Mouse (Mus musculus): ENCODE results near the gene 9230102O04Rik. TPM values are rescaled to one million over a fixed set of nuclear protein-coding genes. Genes with fewer than 3 reads are reported as not detected.

Gene 9230102O04Rik
- total RNA-seq, 2 experiments from 2014 or later: not detected

DNA sequence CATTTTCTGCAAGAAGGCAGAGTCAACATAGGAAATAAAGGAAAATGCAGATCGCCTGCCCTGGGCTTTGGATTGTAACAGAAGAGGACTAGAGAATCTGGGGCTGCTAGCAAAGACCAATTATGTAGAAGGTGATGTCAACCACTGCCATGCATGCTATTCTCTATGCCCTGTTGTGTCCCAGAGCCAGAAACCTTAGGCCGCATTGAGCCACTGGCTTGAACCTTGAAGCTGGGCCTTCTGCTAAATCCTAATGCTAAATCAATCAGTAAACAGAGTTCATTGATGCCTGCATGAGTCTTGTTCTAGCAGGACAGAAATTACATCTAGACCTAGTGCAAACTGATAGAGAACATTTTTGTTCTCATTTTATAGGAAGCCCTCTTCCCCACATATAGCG, 3.3 kb downstream of the 9230102O04Rik start:
- DNase-seq (ENCODE audit: low spot score in 2 of 2): no peak

DNA sequence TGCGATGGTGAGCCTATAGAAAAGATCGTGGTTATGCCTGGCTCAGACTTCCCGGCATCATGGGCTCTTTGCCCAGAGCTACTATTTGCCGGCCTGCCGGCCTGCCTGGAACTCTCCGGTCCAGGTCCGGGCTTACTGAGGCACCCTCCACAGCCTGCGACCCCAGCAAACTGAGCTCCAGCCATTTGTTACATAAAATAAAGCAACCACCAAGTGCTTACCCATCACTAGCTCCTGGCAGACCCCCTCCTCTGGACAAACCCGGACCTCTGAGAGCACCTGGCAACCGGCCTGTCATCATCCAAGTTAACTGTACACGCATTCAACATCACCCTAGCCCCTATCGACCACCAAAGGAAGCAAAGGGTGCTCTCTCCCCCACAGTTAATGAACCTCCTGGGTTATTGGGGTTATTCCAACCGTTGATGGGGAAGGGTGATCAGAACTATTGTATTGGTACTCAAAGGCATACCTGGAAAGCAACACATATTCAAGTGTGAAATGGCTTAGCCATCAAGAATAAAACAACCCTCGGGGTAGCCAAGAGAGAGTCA, 4.0 kb downstream of the 9230102O04Rik start:
- no peak for DNase-seq (ENCODE audit: low spot score in 2 of 2)

DNA sequence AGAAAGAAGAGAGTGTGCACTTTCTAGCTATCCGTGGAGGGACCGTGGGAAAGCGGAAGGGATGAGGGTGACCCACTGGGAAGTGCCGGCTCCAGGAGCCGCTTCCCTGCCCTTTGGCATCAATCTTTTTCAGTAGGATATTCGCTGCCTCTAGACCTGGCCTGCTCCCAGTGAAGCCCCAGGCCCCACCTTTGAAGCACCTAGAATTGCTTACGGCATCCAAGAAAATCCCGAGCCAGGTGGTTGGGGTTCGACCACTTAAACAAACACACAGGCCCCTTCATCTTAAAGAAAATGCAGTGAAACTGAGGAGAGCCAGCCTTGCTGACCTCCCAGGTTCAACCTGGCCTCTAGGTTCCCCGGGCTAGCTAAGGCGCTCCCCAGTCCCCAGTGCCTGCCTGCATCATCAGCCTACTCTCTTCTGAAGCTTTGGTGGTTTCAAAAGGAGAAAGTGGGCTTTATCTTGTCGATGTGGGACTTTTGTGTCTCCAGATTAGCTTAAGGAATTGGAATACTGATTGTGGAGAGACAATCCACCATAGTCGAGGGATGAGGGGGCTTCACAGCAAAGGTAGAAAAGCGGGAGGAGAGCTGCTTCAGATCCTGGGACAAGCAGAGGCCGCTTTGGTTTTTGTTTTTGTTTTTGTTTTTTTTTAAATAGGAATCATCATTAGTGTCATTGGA, 4.7 kb downstream of the 9230102O04Rik start:
- no peak for DNase-seq (ENCODE audit: low spot score in 2 of 2)

DNA sequence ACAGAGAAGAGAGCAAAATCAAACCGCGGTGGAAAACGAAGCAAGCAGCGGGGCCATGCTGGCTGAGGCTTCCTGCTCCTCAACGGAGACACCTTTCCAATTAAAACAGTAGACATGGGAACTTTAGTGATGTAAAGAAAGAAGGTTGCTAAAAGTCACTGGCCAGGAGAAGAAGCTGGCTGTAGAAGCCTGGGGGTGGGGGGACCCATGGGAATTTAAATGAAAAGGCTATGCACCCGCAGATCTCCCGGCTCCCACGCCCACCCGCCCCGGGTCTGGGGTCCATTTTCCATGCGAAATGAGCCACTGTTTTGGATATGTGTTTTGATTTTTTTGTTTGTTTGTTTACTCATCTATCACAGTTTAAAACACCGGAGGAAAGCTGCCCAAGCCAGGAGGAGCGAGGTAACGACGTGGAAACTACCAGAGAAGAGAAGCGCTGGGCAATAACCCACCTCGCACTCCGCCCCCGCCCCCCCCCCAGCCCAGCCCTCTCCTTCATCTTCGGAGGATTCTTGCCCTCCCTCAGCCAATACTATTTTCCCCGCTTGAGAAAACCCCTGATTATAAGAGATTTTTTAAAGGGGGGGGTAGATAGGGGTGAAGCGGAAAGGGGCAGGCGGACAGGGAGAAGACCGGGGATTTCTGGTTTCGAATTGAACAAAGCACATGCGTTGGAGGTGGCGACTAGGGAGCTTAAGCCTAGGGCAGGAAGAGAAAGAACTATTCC, 5.4 kb downstream of the 9230102O04Rik start:
- DNase-seq (ENCODE audit: low spot score in 2 of 2): no peak

DNA sequence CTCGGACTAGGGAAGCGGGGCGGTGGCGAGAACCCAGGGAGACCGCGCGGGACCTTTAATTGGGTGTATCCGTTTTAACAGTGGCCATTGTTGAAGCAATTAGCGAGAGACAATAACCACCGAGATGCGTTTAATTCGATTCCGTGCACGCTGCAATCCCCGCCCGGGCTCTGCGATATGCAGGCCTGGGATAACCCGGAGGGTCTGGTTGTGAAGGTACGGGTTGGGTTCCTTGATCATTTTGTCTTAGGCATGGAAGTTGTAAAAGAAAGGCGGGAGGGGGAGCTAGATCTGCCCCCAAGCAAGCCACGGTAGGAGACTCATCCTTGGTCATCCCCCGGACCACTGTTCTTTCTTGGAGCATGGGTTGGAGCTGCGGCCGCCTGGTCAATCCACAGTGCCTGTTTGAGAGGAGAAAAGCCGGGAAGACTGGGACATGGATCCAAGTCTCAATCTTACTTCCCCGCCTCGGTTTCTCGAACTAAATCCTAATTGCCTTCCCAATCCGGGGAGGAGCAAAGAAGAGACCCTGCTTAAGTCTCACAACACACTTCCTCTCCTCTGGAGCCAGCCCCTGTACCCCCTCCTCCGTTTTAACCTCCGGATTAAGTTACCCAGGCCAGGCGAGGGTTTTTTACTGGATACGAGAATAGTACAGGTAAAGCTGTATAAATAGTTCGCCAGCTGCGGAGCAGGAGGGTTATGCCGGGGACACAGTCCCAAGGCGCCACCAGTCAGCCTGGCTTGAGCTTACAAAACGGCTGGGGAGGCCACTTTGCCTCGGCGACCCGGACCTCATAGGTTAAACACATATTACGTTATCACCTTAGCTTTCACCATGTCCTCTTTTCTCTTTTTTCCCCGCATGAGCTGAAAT, 6.2 kb downstream of the 9230102O04Rik start:
- no peak for DNase-seq (ENCODE audit: low spot score in 2 of 2)

DNA sequence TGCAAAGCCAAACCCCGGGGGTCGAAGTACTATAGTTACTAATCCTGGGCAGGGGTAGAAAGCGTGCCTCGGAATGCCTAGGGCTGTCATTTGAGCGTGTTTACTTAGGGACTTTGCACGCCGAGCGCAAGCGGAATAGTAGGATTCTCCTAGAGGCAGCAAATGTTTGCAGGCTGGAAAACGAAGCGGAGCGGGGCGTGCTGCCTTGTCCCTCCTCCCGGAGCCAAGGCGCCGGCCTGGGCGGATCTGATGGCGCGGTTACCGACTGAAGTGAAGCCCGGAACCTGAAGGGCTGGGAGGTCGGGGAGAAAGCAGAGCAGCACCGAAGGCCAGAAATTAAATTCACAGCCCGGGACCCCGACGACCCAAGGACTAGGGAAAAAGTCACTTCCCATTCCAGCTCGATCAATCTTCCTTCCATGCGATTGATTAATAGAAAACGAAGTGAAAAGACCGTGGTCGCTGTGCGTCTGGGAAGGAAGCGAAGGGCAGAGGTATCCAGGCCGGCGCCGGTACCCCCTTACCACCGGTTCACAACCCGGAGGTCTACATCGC, 6.9 kb downstream of the 9230102O04Rik start:
- no peak for DNase-seq (ENCODE audit: low spot score in 2 of 2)

DNA sequence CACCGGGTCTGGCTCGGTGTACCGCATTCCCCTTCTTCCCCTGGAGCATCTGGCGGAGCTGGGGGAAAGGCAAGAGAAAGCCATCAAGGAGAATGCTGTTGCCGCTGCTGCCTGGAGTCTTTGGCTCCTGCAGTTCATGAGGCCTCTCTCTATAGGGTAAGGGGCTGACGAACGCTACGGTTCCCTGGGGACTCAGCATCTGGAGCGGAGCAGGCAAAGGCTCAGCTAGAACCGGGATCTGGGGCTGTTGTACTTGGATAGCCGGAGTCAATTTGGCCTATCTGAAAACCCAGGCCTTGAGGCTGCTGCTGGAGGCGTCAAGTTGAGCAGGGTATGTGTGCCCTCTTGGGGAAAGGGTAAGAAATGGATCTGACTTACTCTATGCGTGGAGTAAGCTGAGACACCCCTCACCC, 7.7 kb downstream of the 9230102O04Rik start:
- no peak for DNase-seq (ENCODE audit: low spot score in 2 of 2)

DNA sequence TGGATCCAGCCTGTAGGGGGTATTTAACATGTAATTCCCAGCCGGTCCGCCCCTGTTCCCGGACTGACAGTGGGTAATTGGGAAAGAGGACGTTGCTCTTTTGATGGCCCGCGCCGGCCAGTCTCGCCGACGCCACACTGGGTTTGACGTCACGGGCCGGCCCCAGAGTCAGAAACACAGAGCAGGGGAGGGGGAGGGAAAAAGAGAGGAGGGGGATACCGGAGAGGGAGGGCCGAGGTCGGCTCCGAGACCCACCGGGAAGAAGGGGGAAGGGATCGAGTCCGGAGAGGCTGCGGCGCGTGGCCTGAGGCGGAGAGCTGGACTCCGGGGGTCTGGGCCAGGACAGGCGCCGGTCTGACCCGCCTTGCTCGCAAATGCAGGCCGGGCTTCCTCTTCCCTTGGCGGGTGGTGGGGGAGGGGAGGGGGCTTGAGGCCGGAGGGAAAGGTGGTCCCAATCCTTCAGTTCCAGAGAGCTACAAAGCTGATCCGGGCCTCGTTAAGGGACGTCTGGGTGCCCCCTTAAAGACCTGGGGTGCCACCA, 8.2 kb downstream of the 9230102O04Rik start, which contains the start of gene 4930412O13Rik:
TSS of gene 4930412O13Rik (plus strand) at position 202 of the 541 bp plus-strand sequence.
- no peak for DNase-seq (ENCODE audit: low spot score in 2 of 2)

DNA sequence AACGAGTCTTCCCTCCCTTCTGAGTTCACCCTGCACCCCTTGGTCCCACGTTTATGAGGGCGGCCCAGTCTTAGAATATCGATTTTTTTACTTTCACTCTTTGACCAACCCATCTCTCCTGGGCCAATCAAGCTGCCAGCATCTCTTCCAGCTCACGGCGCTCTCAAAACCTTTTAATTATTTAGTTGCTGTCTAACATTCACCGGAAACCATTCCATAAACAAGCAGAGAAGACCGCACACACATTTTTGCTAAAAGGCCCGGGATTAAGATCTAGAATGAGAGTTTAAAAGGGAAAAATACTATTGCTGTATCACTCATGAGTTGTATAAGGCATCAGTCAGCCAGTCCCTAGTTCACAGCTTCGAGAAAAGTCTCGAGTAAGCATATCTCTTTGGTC, 9.1 kb downstream of the 9230102O04Rik start:
- no peak for DNase-seq (ENCODE audit: low spot score in 2 of 2)

DNA sequence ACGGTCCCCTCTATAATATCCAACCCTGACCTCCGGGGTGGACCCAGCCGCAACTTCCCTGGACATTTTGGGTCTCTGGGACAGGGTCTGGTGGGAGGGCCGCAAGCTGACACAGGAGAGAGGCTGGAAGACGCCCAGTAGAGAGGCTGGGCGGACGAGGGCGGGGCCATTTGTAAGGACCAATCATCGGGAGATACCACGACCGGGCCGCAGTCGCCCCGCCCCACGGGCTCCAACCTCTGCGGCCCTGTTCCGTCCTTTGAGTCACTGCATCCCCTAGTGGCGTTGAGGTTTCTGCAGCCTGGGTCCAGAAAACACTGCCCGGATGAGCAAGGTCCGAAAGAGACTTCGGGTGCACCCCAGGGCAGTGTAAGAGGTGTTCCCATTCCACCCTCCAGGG, 9.8 kb downstream of the 9230102O04Rik start:
- peak; percentile 82 to 87 for DNase-seq (ENCODE audit: low spot score in 2 of 2)

DNA sequence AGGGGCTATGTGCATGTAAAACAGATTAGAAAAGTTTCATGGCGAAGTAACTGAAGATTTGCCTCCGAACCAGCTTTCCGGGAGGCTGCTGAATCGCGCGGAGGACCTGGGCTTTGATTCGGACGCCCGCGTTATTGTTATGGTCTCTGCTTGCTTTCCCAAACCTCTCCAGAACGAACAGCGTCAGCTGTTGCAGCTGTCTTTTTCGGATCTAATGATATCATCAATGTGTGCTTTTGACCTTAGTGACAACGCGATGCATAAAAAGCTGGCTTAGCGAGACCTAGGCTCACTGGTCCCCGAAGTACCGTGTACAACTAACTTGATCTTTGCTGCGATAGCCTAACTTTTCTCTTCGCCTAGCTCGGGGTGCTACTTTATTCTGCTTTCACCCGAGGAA, 10.2 kb downstream of the 9230102O04Rik start:
- DNase-seq (ENCODE audit: low spot score in 2 of 2): no peak

DNA sequence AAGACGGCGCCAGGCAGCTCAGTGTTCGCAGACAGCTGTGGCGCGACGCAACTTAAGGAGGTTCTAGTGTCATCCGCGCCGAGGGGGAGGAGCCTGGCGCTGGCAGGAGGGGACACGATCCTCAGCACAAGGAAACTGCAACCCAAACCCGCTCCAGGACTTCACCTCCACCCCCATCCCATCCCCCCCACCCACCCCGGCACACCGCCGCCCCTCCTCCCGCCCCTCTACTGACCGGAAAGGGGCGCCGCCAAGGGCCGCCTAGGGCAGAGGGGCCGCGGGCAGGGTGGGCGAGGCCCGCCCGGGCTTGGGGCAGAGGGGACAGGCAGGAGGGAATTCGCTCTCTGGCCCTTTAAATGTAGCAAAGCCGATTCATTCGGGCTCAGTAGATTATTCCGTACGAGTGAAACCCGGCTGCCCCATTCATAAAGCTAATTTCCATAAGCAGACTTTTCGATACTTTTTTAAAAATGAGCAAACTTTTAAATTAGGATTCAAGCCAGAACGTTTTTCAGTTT, 10.7 kb downstream of the 9230102O04Rik start:
- DNase-seq (ENCODE audit: low spot score in 2 of 2): no peak

DNA sequence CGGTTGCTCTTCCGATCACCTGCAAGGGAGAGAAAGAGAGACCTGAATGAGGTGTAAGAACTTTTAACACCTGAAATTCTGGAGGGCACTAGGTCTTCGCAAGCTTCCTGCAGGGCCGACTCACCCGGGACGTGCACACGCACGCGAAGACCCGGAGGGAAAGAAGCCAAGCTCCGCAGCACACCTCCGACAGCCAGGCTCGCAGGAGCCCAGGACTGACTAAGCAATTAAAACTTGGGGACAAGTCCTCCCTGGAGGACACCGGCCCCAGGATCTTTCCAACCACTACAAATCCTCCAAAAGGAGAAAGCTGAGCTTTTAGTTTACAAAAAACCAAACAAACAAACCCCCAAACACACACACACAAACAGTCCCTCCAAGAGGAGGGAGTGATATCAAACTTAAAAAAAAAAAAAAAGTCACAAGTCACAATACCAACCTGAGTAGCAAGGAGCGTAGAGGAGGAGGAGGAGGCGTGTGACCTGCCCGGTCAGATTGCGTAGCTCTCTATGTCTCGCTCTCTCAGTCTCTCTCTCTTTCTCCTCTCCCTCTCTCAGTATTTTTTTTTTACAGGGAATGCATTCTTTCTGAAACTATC, 11.3 kb downstream of the 9230102O04Rik start:
- no peak for DNase-seq (ENCODE audit: low spot score in 2 of 2)

DNA sequence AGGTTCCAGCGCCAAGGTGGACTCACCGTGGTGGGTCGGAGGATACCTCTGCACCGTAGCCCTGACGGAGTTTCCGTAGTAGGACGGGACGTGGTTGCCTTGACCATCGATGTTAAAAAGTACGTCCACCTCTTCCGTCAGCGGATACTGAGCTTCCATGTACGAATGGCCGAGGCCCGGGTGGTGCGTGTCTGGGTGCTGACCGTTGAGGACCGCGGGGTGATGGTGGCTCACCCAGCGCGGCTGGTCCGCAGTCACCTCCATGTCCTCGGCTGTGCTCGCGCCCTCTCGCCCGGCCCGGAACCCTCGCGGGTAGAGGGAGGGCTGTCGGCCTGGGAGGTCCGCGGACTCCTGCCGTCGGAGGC, 12.0 kb downstream of the 9230102O04Rik start:
- no peak for DNase-seq (ENCODE audit: low spot score in 2 of 2)

DNA sequence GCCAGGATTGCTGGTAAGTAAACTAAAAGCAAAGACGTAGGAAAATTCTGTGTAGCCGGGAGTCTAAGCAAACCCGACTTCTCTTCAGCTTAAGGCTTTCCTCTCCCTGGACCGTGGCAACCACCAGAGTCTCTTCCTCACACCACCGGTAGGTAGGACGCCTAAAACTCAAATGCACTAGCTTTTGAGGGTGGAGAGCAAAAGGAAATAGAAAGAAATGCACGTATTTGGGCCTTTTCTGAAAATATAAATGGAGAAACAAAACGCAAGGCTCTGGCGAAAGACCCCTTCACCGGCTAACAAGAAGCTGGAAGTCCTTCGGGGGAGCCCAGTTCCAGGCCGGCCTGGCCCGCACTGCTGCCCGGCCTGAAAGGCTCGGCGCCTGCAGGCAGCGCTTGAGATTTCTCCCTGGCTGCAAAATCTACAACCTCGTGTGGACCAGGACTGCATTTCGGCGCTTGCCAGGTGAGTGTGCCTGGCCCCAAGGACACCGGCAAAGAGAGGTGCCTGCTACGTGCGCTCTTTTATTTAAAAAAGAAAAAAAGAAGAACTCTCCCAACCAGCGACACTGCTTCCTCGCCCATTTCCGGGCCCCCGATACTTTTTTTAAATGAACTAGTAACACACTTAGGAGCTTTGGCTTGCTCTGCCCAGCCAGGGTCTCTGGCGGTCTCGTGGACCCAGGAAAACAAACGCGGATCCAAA, 12.6 kb downstream of the 9230102O04Rik start:
- DNase-seq (ENCODE audit: low spot score in 2 of 2): no peak

DNA sequence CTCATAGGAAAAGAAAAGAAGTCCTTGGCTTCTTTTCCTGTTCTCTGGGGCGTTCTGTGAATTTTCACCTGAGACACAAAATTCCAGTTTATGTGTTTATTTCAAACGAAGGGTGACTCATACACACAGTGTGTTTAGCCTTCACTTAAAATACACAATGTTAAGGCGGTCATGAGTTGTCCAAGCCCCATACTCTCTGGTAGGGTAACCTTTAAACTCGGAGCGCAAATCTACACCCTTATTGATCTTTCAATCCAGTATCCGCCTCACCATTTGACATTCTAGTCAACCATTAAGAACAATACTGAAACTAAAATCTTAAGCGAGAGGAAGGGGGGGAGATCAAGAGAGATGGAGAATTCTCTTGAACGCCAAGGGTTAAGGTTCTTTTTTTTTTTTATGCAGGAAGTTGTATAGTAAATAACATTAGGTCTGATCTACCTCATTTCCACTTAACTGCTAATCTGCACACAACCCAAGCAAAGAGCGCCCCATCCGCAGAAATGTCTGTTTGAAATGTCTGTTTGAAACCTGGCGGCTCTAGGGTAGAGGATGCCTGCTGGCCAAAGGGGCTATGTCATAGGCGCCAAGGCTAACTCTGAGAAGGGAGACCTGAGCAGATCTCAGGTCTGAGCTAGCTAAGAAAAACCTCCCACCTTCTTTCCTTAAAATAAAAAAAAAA, 13.5 kb downstream of the 9230102O04Rik start:
- no peak for DNase-seq (ENCODE audit: low spot score in 2 of 2)

DNA sequence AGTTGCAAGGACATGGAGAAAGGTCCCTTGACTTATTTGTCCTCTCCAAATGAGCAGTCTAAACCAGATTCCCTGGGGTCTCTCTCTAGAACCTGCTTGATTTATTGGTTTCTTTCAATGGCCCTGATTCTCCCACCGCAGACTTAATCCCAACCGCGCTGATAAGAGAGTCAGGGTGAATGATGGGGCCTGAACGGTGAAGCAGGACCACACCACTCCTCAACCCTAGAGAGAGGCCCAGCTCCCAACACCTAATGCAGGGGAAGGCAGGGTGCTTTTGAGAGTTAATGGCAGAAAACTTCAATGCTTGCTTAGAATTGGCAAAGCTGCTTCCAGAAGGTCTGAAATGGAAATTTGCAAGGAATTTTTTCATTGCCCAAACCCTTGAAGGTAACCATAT, 14.1 kb downstream of the 9230102O04Rik start:
- no peak for DNase-seq (ENCODE audit: low spot score in 2 of 2)

DNA sequence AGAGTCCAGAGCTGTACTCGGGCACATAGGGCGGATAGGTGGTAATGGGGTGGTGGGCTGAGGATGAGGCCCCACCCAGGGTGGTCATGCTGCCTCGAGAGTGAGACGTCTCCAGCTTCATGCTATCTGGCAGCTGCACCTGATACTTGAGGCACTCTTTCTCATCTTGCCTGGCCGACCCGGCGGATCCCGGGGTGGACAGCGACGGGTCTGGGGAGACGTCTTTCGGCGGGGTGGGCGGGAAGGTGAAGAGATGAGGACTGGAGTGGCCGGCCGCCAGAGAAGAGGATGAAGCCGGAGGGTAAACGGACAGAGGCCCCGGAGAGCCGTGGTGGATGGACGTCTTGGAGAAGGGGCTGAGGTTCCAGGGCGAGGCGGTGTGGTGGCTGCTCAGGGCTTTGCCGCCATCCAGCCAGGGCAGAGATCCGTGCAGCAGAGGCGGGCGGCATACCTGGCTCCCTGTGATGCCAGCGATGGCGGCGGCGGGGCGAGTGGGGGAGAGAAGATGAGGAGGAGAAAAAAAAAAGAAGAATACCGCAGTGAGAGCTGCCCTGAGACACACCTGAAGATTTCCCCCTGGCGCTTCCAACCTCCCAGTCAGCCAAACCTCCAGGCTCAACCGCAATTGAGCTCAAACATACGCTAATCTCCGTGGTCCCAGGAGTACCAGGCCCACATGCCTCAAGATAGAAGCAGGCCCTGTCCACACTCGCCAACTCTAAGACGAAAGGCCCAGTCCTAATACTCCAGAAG, 14.7 kb downstream of the 9230102O04Rik start:
- DNase-seq (ENCODE audit: low spot score in 2 of 2): no peak
